Mouse (Mus musculus) embryonic facial prominence, embryonic 15.5 days (tissue): ENCODE data around the gene Wnk3. TPM values are rescaled to one million over a fixed set of nuclear protein-coding genes. Genes with fewer than 3 reads are reported as not detected.

Experiments used
- ATAC-seq: fragments of 200-750 bp; cut with Nextera tagmentation; 2 replicates; pipeline ENCODE4 v1.8.0; 2017; ENCODE audit warnings: low read depth, moderate TSS enrichment; ENCODE audit not compliant: insufficient number of reproducible peaks, low FRiP score, low TSS enrichment
- H3K27ac ChIP-seq: fragments of 300-500 bp; sonication (generic); replicated peaks from 2 replicates; pipeline ENCODE4 v1.5.1; 2015; ENCODE audit warnings: mild to moderate bottlenecking, inconsistent platforms
- H3K27me3 ChIP-seq: fragments of 300-500 bp; sonication (generic); 2 replicates; pipeline ENCODE4 v1.6.1; 2015; ENCODE audit warnings: inconsistent platforms
- H3K36me3 ChIP-seq: fragments of 300-500 bp; sonication (generic); 2 replicates; pipeline ENCODE4 v1.6.1; 2015; ENCODE audit warnings: mild to moderate bottlenecking, inconsistent platforms
- H3K4me1 ChIP-seq: fragments of 300-500 bp; sonication (generic); 2 replicates; pipeline ENCODE4 v1.6.1; 2015; ENCODE audit warnings: inconsistent platforms
- H3K4me2 ChIP-seq: fragments of 300-500 bp; sonication (generic); replicated peaks from 2 replicates; pipeline ENCODE4 v1.6.1; 2015; ENCODE audit warnings: mild to moderate bottlenecking, inconsistent platforms
- H3K4me3 ChIP-seq: fragments of 300-500 bp; sonication (generic); replicated peaks from 2 replicates; pipeline ENCODE4 v1.5.1; 2015; ENCODE audit warnings: mild to moderate bottlenecking, inconsistent platforms
- H3K9ac ChIP-seq: fragments of 300-500 bp; sonication (generic); 2 replicates; pipeline ENCODE4 v1.6.1; 2015; ENCODE audit warnings: inconsistent platforms
- H3K9me3 ChIP-seq: fragments of 300-500 bp; sonication (generic); replicated peaks from 2 replicates; pipeline ENCODE4 v1.6.1; 2016; ENCODE audit warnings: inconsistent platforms
- WGBS: fragments of 180-500 bp; shearing (Covaris S2); methylation state at CpG from one replicate; pipeline ENCODE4 v1.1.7; 2015; 5-methylcytosine and 5-hydroxymethylcytosine counted together
- polyA plus RNA-seq: library from polyadenylated mRNA; unstranded; fragments of >200 nt; fragmentation: Nextera tagmentation; extraction: Ambion mirVana; gene quantifications from 2 replicates; pipeline ENCODE4 v1.2.1, GENCODE M21; 2015

Wnk3 gene
- polyA plus RNA-seq, 1 experiment from 2014 or later, result 1.0 TPM

DNA sequence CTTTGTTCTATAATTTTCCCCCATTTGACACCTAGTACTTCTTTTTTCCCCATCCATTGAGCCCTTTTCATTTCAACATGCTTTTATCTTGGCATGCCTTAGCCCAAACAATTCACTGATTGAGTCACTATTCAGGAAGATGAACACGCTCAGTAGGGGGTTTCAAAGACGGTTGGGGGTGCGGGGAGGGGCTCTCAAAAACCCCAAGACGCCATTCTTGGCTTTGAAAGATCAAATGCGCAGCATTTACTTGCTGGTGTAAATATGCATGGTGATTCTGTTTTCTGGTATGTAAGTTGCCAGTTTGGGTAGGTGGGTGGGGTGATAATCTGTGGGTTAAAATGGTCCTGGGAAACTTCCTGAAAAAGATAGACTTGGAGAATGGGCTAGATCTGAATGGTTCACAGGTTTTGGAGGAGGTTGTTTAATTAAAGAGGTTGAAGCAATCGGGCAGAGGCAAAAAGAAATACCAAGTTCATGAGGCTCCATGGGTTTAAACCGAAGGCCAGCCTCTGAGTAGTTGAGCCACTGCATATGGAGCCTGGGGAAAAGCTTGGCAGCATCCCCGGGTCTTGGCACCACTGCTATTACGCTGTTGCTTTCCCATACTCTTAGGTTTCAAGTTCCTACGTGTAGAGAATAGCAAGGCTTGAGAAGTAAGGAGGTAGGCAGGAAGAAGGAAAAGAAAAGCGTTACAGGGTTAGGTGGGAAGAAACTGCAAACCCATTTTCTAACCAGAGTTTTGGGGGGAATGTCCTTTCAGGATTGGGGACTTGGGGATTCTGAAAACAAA, 147.7 kb downstream of the Wnk3 start:
- Histone ChIP-seq H3K9me3 (no peaks in the 10 kb centered on the region), H3K4me1 (no peaks in the 10 kb centered on the region)
- WGBS, result 35% methylated on average over 11 of the region's 11 CpGs

DNA sequence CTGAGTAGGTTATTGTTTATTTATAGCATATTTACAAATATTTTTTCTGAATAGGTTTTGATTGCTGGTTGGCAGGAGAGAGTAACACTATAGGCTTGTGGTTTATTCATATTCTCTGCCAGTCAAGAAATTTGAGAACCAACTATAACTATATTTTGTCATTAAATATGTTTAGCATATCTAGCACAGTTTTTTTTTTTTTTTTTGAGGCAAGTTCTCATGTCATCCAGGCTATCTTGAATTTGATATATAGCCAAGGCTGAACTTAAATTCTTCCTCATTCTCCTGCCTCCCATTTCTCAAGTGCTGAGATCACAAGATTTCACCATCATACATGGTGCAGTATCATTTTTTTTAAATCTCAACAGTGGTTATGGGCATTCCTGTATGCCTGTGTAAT, 149.4 kb downstream of the Wnk3 start:
- no peak overlapping the region for H3K27ac ChIP-seq
- H3K4me2 ChIP-seq, result no peak overlapping the region
- H3K9ac ChIP-seq, result no peak overlapping the region
- H3K4me3 ChIP-seq, result no peak overlapping the region
- no peaks in the 10 kb centered on the region for H3K9me3 ChIP-seq
- peaks cover 7% of the 10 kb centered on the region for H3K27me3 ChIP-seq
- no peak for ATAC-seq
- H3K4me1 ChIP-seq, result no peaks in the 10 kb centered on the region
- no peaks in the 10 kb centered on the region for H3K36me3 ChIP-seq

More for the DNA sequence above, 147.7 kb downstream of the Wnk3 start:
- peak overlapping the region; percentile 60 for H3K4me2 ChIP-seq
- H3K27ac ChIP-seq, result no peak overlapping the region
- H3K4me3 ChIP-seq, result peak overlapping the region; percentile 65
- ATAC-seq, result no peak
- peaks cover 14% of the 10 kb centered on the region for H3K27me3 ChIP-seq
- H3K9ac ChIP-seq, result no peak overlapping the region
- H3K36me3 ChIP-seq, result no peaks in the 10 kb centered on the region

- no peak overlapping the region for H3K27ac ChIP-seq
- peaks cover 2% of the 10 kb centered on the region for H3K27me3 ChIP-seq
- ATAC-seq, result no peak
- no peak overlapping the region for H3K4me3 ChIP-seq
- no peak overlapping the region for H3K9ac ChIP-seq
- WGBS, result 70% methylated on average over 5 of the region's 5 CpGs
- no peaks in the 10 kb centered on the region for H3K9me3 ChIP-seq
- no peaks in the 10 kb centered on the region for H3K4me1 ChIP-seq
- no peak overlapping the region for H3K4me2 ChIP-seq
- H3K36me3 ChIP-seq, result no peaks in the 10 kb centered on the region
Observed at GRCm38 (mm10) chrX:151349322-151349721, 151.4 kb downstream of the Wnk3 start.

Other genes with a start within 250 kb of the Wnk3 start
- 27.6 and 27.9 TPM in 2 replicates for gene Gnl3l, start 180.8 kb upstream of the Wnk3 start, polyA plus RNA-seq
- 11.2 and 12.5 TPM in 2 replicates for gene Fgd1, start 151.9 kb upstream of the Wnk3 start, polyA plus RNA-seq
- 36.4 and 37.3 TPM in 2 replicates for gene Tsr2, start 101.5 kb upstream of the Wnk3 start, polyA plus RNA-seq
- 4.0 and 4.7 TPM in 2 replicates for gene Fam120c, start 146.1 kb downstream of the Wnk3 start, polyA plus RNA-seq